Mouse (Mus musculus) brown adipose tissue, adult 24 weeks (tissue): Measurements from ENCODE around the gene Pepd. TPM values are rescaled to one million over a fixed set of nuclear protein-coding genes. Genes with fewer than 3 reads are reported as not detected.

ENCODE experiments used
- H3K27ac ChIP-seq: fragments of 200-500 bp; replicated peaks from 2 replicates; pipeline ENCODE4 v1.5.1; 2012; ENCODE audit warnings: low read depth, mild to moderate bottlenecking, low read length
- H3K4me1 ChIP-seq: fragments of 200-500 bp; 2 replicates; pipeline ENCODE4 v1.6.1; 2012; ENCODE audit warnings: low read length, mixed read lengths; ENCODE audit not compliant: control insufficient read depth, insufficient read depth, insufficient read length
- H3K4me3 ChIP-seq: fragments of 200-500 bp; 2 replicates; pipeline ENCODE4 v1.5.1; 2012; ENCODE audit warnings: low read depth, mild to moderate bottlenecking, low read length, moderate library complexity; ENCODE audit not compliant: insufficient read depth
- polyA plus RNA-seq: library from polyadenylated mRNA; stranded (reverse); fragments of >200 nt; gene quantifications from 2 replicates; pipeline ENCODE4 v1.2.4, GENCODE M21; 2012; ENCODE audit not compliant: missing spikeins, insufficient read depth, insufficient read length

The Pepd gene
- polyA plus RNA-seq, 1 experiment, result 103 TPM

DNA sequence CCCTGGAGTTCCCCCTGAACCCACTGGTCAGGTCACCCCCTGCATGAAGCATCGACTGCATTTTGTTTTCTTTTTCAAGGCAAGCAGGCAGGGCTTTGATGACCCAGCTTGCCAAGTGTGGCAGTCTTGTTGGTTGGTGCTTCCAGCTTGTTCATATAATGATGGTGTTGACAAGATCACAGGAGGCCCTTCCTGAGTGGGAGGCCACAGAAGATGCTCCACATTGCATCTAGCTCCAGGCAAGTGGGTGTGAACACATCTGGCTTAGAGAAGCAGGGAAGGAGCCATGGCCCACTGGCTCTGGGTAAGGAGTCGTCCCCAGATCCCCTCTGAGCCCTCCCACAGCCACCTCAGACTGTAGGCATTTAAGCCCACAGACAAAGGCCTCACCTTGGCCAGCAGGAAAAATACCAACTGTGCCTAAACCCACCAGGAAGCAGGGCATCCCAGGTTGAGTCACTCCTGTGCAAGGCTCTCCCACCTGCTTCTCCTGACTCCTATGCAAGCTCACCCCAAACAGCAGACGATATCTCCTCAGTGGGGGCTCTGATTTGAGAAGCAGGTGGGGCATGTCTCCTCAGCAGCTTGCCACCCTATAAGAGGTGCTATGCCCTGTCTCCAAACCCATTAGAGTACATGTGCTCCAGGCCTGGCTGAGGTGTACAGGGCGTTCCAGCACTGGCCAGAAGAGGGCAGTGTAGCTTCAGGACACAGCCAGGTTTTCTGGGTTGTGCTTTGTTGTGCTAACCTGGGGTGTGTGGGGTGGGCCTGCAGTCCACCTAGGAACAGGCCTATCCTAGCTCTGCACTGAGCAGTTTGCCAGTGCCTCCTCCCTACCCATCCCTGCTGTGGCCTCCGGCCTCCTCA is 113.5 kb downstream of the Pepd start:
- Histone ChIP-seq H3K4me3 (no peak overlapping the region), H3K27ac (no peak overlapping the region), H3K4me1 (peaks cover 18% of the 10 kb centered on the region)

DNA sequence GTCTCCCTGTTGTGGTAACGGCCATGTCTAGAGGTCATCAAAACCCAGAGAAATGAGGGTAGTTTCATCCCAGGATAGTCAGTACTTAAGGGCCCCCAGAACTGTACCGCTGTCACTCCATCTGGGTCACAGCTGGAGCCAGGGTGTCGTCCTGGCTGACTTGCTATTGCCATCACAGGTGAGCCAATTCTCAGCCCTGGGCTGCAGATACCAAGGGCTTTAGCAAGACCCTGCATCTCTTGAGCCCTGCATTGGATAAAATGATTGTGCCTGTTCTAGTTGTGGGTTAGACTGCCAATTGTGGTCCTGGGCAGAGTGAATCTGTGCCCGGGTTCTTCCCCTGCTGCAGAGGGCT is 114.1 kb downstream of the Pepd start:
- Histone ChIP-seq H3K4me1 (peaks cover 18% of the 10 kb centered on the region), H3K4me3 (no peak overlapping the region)

DNA sequence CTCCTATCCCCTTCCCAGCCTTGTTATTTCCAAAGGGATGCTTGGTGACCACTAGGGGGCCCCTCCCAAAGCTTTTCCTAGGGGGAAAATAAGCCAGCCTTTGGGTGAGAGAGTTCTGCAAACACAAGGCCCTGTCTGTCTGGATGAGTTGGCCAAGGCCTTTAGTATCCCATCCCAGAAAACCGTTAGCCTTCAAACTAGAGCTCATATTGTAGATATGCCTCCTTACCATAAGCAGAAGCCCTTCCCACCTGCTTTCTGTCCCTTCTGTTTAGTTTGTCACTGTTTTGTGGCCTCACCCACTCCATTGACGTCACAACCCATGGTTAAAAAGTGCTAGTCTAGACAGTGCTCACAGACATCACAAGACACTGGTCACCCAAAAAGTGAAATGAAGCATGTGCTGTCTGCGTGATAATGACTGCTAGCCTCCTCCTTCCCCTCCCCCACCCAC is 114.7 kb downstream of the Pepd start:
- Histone ChIP-seq H3K4me1 (peaks cover 18% of the 10 kb centered on the region), H3K4me3 (no peak overlapping the region), H3K27ac (no peak overlapping the region)

More for the DNA sequence above, 114.1 kb downstream of the Pepd start:
- H3K27ac ChIP-seq, result no peak overlapping the region

- Histone ChIP-seq H3K4me3 (no peak overlapping the region), H3K27ac (peak overlapping the region; percentile 15), H3K4me1 (peaks cover 18% of the 10 kb centered on the region)
These were observed 115.7 kb downstream of the Pepd start for GRCm38 (mm10) chr7:35027801-35028420.

DNA sequence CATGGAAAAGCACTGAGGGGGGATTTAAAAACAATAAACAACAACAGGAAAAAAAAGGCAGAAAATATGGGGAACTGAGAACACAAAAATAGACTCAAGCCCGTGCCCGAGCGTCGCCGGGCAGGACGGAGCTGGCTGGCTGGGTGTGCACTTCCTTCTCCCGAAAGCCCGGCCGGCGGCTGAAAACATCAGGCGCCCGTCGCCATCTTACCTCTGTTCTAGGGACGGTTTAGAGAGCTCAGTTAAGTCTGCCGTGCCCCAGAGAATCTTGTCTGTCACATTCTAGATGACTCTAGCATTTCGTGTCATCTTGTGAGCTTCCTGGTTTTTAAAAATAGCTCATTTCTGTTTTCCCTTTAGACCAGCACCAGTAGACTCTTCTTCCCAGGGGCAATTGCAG is 116.4 kb downstream of the Pepd start:
- Histone ChIP-seq H3K4me1 (peaks cover 18% of the 10 kb centered on the region), H3K4me3 (no peak overlapping the region), H3K27ac (peak overlapping the region; percentile 19; the same call in 1 of the 2 replicates)

- Histone ChIP-seq H3K27ac (0 out of 2 replicates have a peak overlapping the region, but pooled peaks have one; percentile 19), H3K4me3 (no peak overlapping the region), H3K4me1 (peaks cover 18% of the 10 kb centered on the region)
These were observed 117.0 kb downstream of the Pepd start for GRCm38 (mm10) chr7:35029228-35029627.

DNA sequence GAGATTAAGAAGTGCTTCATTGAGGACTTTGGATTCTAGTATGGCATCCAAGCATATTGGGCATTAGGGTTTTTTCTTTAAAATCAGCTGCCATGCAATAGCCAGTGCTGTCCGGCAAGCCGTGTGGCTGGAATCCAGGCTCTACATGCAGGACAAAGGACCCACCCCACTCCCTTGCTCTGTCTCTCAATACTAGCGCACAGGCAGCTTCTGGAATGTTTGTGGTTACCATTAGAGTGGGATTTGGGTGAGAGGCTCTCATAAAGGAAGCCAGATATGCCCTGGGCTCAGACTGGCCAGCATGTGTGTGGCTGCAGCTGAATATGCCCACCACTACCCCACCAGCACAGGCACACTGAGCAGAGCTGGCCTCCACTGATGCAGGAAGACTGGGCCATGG is 117.5 kb downstream of the Pepd start:
- Histone ChIP-seq H3K4me1 (peaks cover 19% of the 10 kb centered on the region), H3K27ac (no peak overlapping the region), H3K4me3 (no peak overlapping the region)

- peaks cover 28% of the 10 kb centered on the region for H3K4me1 ChIP-seq
- no peak overlapping the region for H3K27ac ChIP-seq
- no peak overlapping the region for H3K4me3 ChIP-seq
These were observed 118.4 kb downstream of the Pepd start for GRCm38 (mm10) chr7:35030567-35030966.

DNA sequence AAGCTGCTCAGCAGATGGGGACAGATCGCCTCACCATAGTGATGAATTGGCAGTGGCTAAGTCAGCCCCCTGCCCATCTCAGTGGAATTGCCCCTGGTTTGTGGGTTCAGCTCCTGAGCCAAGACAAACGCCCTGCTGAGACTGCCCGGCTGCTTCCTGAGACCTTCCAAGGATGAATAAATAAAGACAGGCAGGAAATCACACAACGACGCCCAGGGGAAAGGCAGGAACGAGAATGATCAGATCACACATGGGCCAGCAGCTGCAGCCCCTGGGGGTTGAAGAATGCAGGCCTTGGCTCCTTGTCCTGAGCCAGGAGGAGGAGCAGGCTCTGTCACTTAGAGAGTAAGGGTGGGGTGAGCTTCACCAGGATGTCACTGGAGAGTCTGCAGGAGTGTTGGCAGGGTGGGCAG is 123.0 kb downstream of the Pepd start:
- Histone ChIP-seq H3K4me1 (peaks cover 44% of the 10 kb centered on the region), H3K4me3 (no peak overlapping the region), H3K27ac (peak overlapping the region; percentile 4; the same call in 1 of the 2 replicates)

GRCm38 (mm10) chr7:35035565-35035964 is 123.4 kb downstream of the Pepd start:
- Histone ChIP-seq H3K4me3 (no peak overlapping the region), H3K27ac (peak overlapping the region; percentile 14), H3K4me1 (peaks cover 48% of the 10 kb centered on the region)

- H3K4me1 ChIP-seq, result peaks cover 49% of the 10 kb centered on the region
- no peak overlapping the region for H3K4me3 ChIP-seq
- 0 out of 2 replicates have a peak overlapping the region, but pooled peaks have one; percentile 22 for H3K27ac ChIP-seq
These were observed 124.1 kb downstream of the Pepd start for GRCm38 (mm10) chr7:35036266-35036731.

DNA sequence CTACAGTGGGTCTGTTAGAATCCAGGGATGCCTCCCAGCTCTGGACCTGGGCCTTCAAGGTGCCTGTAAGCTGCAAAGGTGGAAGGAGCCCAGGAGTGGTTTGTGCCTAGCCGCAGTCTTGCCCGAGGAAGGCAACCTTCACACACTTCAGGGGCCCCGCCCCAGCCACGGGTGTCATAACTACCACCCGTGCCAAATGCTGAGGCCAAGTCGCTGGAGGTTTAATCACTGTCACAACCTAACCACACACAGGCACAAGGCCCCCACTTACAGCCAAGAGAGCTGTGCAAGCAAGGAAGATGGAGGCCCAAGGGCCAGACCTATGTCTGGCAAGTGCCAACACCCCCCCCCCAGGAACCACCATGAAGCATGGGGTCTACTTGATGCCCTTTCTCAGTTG is 125.2 kb downstream of the Pepd start:
- Histone ChIP-seq H3K4me1 (peaks cover 56% of the 10 kb centered on the region), H3K4me3 (no peak overlapping the region), H3K27ac (peak overlapping the region; percentile 40)

- Histone ChIP-seq H3K27ac (peak overlapping the region; percentile 73), H3K4me1 (peaks cover 60% of the 10 kb centered on the region), H3K4me3 (no peak overlapping the region)
These were observed 128.2 kb downstream of the Pepd start for GRCm38 (mm10) chr7:35040176-35040972.

DNA sequence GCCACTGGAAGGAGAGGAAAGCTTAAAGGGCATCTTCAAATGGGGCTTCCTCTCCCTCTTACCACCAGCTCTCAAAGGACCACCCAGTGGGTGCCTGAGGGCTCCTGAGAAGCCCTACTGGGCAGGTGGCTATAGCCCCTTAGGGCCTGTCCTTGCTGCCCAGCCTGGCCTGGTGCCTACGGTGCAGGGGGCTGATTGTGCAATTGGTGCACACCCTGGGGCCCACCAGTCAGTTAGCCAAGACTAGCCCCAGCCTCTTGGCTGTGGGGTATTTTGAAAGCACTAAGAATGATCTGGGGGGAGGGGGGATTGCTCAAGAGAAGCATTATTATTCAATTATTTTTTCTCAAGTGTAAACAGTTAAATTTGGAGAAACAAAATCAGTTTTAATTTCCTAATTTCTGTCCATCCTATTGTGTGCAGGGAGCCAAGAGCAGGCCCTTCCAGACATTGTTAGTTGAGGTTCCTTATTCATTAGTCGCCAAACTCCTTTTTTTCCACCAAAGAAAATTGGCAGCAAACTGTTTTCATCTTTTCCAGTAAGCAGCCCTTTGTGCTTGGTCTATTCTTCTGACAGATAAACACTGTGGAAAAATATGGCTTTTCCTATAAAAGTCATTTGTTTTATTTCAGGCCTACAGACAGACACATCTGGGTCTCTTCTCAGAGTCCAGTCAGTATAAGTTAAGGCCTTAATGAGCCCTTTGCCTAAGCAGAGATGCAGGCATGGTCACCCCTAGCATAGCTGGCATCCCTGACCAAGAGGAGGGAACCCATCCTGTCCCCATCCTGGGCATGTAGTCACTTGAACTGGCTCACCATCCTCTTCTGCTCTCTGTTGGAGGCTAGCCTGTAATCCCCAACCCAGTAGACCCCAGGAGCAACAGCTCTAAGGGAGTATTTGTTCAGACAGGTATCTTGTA is 129.4 kb downstream of the Pepd start:
- no peak overlapping the region for H3K4me3 ChIP-seq
- peak overlapping the region; percentile 85 for H3K27ac ChIP-seq

More for the DNA sequence above, 129.4 kb downstream of the Pepd start:
- peaks cover 48% of the 10 kb centered on the region for H3K4me1 ChIP-seq
